Mouse (Mus musculus): ENCODE data around the gene Vps52.
A peak's percentile ranks its signal among the peaks of the same experiment; 100 is the strongest.

The Vps52 gene

DNA sequence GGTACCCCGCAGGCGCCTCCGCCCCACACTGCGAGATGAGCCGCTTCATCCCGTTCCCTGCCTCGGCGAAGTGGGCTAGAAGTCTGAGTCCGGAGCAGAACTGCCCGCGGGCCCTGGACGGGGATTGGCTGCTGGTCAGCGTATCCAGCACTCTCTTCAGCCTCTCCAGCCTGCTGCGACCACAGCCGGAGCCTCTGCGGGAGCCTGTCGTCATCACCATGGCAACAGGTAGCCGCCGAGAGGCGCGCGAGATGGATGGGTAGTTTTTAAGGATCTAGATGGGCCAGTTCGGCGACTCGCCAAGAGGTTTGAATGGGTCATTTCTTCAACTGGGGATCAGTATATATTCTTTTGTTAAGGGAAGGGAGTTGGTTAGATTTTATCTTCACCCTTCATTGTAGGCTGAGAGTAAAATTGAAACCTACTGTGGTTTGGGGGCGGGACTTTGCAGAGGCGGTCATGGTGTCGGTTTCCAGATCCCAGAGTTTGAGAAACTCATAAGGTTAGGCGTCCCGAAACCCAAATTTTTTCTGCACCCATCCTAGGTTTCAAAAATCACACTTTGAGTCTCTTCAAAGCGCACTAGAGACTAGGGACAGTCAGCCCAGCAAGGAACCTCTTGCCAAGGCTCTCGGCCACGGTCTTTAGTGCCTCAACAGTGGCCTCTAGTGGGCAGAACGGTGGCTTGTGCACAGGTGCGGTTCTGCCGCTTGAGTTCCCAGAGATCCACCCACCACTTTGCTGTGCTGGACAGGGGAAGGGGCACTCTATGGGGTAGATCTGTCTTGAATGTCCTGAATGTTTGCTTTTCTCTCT, 35.1 kb upstream of the Vps52 start:
- peak; percentile 91 to 92 for DNase-seq

DNA sequence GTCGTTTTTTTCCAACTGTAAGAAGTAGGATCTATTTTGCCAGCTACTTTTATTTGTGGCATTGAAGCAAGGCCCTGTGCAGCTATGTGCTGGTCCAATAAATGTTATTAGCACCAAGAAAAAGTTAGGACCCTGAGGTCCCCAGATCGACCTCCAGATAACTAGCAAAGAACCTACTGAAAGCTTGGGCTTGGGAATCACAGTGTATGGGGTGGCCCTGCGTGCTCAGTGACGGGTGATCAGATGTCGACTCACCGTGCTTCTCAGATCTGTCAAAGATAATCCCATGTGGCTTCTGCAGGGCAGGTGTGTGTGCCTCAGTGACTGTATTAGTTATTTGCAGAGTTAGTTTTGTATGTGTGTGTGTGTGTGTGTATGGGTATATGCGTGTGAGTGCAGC, 34.3 kb upstream of the Vps52 start:
- DNase-seq = no peak

DNA sequence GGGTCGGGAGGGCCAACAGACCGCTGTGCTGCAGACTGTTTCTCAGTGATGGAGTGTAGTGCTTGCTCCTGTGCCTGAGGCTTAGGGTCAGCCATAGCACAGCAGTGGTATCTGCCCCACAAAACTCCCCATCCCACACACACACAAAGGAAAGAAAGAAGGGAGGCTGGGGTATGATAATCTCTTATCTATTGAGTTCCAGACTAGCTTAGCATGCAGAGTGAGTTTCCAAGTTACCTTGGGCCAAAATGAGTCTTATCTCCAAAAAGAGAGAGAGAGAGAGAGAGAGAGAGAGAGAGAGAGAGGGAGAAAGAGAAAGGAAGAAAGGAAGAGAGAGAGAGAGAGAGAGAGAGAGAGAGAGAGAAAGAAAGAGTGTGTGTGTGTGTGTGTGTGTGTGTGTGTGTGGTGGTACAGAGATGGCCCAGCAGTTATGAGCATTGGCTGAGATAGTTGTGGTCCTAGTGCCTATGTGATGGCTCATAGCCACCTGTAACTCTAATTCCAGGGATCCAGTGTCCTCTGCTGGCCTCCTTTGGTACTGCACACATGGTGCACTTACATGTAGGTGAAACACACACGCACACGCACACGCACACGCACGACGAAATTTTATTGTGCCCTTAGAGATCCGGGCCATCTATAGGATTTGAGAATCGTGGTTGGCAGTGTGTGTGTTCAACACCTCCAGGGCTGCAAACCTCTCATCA, 30.9 kb upstream of the Vps52 start:
- no peak for DNase-seq

DNA sequence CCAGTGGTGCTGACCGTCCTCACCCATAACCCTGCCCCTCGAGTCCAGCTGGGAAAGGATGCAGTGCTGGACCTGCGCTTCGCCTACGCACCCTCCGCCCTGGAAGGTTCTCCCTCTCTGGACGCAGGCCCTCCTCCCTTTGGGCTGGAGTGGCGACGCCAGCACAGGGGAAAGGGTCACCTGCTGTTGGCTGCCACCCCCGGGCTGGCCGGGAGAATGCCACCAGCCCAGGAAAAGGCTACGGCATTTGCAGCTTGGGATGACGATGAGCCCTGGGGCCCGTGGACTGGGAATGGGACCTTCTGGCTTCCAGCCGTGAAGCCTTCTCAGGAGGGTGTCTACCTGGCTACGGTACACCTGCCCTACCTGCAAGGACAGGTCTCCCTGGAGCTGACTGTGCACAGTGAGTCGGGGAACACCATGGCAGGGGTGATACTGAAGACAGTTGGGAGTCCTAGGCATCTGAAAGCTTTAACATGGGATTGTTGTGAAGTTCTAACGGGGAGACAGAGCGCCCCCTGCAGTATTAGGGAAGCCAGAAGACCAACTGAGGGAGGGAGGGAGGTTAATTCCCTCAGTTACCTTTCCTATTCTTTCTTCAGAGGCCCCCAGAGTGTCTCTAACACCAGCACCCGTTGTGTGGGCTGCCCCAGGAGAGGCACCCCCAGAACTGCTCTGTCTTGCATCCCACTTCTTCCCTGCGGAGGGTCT, 30.1 kb upstream of the Vps52 start:
- peak in 1 of 2 experiments; percentile 5 for DNase-seq

DNA sequence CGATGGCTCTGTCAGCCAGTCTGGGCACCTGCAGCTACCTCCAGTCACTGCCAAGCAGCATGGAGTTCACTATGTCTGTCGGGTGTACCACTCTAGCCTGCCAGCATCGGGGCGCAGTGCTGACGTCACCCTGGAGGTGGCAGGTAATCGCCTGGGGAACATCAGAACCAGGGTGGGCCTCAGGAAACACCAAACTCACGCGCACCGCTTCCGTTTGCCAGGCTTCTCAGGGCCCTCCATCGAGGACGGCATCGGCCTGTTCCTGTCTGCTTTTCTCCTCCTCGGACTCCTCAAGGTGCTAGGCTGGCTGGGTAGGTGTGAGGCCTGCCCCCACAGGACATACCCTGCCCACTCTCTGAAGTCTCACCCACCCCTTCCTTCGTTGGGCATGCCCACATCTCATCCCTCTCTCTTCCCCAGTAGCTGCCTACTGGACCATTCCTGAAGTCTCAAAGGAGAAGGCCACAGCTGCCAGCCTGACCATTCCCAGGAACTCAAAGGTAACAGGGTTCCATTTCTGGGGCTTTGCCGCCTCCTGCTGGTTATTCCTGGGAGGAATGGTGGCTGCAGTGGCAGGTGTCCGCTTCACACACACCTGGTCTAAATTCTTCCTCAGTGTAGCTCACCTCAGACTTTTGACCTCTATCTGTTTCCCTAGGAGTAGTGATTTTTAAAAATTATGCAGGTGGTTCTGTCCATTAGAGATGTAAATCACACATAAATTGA, 29.2 kb upstream of the Vps52 start:
- no peak for DNase-seq

DNA sequence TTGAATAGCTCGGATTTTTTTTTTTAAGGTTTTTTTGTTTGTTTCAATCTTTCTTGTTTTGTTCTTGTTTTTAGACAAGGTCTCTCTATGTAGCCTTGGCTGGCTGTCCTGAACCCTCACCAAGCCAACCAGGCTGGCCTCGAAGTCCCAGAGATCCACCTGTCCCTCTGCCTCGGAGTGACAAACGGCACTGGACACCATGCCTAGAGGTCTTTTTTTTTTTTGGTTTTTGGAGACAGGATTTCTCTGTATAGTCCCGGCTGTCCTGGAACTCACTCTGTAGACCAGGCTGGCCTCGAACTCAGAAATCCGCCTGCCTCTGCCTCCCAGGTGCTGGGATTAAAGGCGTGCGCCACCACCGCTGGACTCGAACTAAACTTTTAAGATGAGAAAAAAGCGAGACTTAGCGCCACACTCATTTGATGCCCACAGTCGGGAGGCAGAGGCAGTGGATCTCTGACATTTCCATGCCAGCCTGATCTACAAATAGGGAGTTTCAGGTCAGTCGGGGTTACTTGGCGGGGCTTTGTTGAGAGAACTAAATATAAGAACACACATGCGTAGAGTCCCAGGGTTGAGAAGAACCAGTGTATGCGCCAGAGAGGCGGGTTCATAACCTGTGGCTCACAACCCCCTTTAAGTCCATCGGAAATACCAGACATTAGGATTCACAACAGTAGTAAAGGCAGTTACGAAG, 27.2 kb upstream of the Vps52 start:
- no peak for DNase-seq

DNA sequence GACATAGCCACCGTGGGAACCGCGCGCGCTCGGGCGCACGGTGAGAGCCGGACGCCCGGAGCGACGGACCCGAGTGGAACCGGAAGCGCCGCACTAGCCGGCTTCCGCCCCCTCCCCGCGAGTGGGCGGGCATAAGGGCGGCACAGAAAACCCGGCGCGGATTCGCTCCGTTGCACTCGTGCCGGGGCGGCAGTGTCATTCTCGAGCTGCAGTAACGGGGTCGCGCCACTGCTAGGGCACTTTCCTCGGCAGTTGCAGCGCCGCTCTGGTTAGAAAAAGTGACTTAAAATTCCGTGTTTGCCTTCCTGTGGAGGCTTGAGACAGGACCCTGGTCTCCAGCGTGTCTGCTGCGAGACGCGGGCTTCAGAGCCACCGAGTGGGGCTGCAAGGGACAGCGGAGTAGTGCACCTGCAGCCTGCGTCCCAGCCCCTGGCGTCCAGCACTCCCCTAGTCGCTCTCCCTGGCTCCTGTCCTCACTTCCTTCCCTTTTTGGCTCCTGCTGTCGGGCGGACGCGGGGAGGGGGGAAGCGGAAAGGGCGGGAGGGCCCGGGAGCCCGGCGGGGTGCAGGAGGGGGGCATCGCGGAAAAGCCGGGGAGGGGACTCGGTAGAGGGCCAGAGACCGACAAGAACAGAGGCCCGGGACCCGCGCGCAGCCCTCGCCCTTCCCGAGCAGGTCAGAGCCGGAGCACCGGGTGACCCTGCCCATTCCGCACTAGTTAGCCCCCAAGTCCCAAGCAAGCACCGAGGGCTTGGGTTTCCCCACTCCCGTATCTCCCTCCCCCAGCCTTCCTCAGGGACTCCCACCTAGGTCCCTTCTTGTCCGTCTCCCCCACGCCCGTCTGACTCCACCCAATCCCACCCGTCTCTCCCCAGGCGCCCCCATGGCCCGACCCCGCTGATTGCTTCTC, 26.0 kb upstream of the Vps52 start, which contains the start of gene Rgl2:
Gene Rgl2 (plus strand): TSS at position 173 of the 909 bp plus-strand sequence.
- DNase-seq = peak; percentile 87 to 98

DNA sequence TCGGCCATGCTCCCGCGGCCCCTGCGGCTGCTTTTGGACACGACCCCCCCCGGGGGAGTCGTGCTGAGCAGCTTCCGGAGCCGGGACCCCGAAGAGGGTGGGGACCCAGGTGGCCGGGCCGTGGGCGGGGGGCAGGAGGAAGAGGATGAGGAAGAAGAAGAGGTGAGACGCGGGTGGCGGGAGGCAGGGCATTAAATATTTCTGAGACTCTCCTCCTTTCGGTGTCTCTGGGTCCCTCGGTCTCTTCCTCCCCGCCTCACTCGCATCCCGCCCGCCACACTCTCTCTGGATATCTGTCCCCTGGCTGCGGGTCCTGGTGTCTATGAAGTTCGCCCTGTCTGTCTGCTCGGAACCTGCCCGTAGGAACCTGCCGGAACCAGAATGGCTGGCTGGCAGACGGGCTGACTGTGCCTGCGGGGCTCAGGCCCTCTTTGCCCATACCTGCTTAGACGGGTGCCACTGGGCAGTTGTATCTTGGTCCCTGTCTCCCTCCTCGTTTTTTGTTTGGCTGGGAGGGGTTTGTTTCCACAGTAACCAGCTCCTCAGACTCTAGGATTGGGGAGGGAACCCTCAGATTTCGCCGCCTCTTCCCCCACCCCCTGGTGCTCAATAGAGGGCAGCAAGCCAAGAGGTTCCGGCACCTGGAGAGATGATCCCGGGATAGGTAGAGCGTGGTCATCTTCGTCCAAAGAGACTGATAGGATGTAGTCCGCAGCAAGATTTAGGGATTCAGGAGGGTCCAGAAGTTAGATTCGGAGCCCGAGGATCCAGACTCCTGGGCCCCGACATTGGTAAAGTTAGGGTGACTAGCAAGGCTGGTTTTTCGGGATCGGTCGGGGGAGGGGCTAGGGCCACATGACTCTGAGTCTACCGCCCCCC, 25.1 kb upstream of the Vps52 start:
- DNase-seq = peak; percentile 65 to 67

DNA sequence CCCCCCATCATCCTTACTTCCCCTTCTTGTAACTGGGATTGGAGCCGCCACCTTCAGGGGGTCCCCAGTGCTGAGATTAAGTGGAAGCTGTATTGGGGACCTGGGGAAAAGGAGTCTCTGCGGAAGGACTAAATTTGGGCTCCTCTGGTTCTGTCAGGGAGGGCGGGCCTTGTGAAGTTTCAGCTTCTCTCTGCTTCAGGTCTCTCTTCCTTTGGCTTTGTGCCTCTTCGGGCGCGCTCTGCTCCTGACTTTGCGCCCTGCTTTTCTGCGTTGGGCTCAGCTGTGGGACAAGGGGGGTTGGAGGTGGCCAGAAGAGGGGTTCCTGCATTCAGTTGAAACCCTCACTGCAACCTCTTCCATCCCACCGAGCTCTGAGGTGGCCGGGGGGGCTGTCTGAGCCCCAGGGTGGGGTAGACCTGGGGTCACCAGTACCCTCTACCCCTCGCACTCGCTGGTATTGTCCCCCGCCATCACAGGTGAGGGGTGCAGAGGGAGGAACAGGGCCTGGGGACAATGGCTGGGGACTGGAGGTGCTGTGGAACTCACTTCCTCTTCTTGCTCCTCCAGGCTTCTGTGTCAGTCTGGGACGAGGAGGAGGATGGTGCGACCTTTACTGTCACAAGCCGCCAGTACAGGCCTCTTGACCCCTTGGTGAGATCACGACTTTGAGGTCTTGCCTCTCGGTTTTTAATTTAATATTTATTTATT, 24.3 kb upstream of the Vps52 start:
- DNase-seq = no peak

DNA sequence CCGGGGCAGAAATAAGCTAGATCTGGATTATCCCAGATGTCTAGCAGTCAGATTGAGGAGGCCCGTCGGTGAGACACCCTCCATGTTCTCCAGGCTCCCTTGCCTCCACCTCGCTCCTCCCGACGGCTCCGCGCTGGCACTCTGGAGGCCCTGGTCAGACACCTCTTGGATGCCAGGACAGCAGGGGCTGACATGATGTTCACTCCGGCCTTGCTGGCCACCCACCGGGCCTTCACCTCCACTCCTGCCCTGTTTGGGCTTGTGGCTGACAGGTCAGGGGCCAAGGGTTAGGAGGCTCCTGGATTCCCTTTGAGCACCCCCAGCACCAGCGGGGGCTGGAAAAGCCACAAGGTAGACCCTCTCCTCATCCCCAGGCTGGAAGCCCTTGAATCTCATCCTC, 23.7 kb upstream of the Vps52 start:
- DNase-seq = no peak

DNA sequence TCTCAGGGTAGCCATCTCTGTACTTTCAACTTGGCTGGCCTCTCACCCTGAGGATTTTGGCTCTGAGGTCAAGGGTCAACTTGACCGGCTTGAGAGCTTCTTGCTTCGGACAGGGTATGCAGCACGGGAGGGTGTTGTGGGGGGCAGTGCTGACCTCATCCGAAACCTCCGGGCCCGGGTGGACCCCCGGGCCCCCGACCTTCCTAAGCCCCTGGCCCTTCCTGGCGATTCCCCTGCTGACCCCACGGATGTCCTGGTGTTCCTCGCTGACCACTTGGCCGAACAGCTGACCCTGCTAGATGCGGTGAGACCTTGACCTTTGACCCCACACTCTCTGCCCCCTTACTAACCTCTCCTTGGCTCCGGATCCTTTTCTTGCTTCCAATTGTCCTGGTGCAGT, 23.2 kb upstream of the Vps52 start:
- no peak for DNase-seq

DNA sequence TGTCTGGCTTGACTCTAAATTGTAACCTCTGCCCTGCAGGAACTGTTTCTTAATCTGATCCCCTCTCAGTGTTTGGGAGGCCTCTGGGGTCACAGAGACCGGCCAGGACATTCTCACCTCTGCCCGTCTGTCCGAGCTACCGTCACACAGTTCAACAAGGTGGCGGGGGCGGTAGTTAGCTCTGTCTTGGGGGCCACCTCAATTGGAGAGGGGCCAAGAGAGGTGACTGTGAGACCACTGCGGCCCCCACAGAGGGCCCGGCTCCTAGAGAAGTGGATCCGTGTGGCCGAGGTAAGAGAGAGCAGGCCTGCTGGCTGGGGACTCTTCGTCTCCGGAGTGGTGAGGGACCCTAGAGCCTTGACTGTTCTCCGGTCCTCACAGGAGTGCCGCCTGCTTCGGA, 22.6 kb upstream of the Vps52 start:
- no peak for DNase-seq

DNA sequence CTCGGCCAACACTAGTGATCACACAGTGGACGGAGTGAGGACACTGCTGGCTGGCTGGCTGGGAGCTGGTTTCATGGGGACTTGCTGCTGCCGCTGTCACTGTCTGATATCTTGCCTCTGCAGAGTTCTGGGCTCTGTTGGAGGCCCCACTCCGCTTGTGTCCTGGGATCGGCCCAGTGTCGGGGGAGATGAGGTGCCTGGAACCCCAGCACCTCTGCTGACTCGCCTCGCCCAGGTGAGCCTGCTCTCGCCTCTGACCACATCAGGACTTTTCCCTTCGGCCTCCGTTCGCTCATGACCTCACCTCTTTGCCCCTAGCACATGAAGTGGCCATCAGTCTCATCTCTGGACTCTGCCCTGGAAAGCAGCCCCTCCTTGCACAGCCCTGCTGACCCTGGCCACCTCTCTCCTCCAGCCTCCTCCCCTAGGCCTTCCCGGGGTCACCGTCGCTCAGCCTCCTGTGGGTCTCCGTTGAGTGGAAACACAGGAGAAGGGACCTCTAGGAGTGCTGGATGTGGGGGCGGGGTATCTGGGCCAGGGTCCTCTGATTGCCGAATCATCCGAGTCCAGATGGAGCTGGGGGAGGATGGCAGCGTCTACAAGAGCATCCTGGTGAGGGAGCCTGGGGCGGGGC, 20.1 kb upstream of the Vps52 start:
- no peak for DNase-seq

DNA sequence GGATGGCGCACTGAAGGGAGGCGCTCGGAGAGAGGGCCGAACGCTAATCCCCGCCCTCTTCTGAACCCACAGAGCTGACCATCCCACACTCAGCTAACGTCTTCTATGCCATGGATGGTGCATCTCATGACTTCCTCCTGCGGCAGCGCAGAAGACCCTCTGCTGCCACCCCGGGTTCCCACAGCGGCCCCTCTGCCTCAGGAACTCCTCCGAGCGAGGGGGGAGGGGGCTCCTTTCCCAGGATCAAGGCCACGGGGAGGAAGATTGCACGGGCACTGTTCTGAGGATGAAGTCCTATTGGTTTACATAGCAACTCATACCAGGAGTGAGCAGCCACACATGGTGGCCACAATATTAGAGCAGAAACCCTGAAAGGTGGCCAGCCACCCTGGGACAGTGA, 18.6 kb upstream of the Vps52 start:
- DNase-seq = no peak

DNA sequence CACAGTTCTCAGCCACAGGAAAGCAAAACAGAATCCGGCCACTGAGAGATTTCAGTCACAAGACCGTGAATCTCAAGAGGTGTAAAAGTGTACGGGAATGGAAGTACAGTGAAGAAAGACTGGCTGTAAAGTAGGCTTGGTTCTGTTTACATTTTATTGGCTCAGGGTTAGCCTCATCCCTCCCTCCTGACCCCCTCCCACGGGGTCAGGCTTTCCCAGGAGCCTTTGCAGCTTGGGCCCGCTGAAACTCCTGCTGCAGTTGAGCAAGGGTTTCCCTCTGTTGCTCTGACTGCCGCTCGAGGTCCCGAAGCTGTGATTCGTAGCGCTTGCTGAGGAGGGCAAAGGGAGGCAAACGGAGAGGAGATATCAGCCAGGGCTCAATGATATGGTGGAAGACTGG, 16.8 kb upstream of the Vps52 start:
- no peak for DNase-seq

DNA sequence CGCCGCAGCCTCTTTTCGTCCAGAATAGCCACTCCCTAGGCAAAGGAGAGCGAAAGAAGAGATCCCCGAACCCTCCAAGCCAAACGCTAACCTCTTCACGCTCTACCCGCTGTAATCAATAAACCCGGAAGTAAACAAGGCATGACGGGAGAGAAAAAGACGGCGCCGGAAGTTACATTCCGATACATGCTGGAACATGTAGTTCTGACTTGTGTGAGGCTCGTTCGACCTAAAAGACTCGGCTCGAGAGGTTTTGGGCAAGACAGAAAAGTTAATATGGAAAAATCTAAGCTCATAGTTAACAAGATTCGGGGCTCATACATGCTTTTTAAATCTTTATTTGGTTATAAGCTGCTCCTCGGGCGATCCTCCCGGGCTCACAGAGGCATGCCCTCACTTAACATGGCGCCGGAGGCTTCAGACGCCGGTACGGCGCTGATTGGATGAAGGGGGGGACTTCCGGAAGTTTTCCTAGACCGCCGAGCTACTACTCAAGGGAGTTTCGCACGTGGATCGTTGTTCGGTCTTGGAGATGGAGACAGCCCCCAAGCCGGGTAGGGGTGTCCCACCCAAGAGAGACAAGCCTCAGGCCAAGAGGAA, 15.3 kb upstream of the Vps52 start, which contains the start of the genes Pfdn6 and Wdr46:
Gene Pfdn6 (minus strand): TSS at position 138 of the 600 bp plus-strand sequence.
Gene Wdr46 (plus strand): TSS at position 455 of the 600 bp plus-strand sequence.
- peak; percentile 88 for DNase-seq

DNA sequence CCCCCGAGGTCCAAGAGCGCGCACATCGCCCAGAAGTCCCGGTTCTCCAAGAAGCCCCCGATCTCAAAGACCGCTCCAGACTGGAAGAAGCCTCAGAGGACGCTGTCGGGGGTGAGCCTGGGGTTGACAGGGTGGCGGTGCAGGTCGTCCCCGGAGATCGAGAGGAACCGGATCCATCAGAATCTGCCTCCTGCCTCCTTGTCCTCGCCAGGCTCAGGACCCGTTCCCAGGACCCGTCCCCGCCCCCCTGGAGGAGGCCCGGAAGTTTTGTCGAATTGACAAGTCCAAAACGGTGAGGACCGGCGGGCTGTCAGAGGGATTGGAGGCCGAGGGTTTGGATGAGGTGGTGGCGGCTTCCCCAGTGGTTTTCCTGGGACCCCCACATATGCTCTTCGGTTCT, 14.6 kb upstream of the Vps52 start:
- DNase-seq = no peak

DNA sequence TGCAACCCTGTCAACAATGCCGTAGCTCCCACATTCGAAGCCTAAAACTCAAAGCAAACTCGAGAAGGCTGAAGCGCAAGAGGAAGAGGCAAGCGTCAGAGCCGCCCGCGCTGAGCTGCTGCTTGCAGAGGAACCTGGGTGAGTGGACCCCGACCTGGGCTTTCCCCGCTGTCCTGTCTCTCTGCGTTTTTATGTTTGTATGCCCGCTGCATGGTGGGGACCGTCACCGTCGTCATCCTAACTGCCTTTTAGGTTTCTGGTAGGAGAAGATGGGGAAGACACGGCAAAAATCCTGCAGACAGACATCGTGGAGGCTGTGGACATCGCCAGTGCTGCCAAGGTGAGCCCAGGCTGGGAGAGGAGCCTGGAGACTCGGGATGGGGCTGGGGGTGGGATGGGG, 14.2 kb upstream of the Vps52 start:
- DNase-seq = no peak

Data from cerebellum, adult 18-20 months (tissue).